Mouse (Mus musculus): ENCODE data around the gene Fam78b. TPM values are rescaled to one million over a fixed set of nuclear protein-coding genes. Genes with fewer than 3 reads are reported as not detected.

The Fam78b gene
- polyA plus RNA-seq, 1 experiment from 2014 or later, result 5.1 TPM

GRCm38 (mm10) chr1:167022001-167022424 is 20.8 kb downstream of the Fam78b start:
- H3K27ac ChIP-seq (ENCODE audit: low read depth, low read length), result no peak overlapping the region; the same call in 1 of the 2 replicates
- H3K36me3 ChIP-seq (ENCODE audit: control insufficient read depth, insufficient read depth, low read length), result no peaks in the 10 kb centered on the region; the same call in 1 of the 2 replicates
- peak; percentile 15; the same call in 1 of the 2 replicates for ATAC-seq
- H3K9me3 ChIP-seq (ENCODE audit: control insufficient read depth, low read length), result no peaks in the 10 kb centered on the region
- no peak overlapping the region for H3K4me3 ChIP-seq (ENCODE audit: low read length)
- H3K9ac ChIP-seq (ENCODE audit: low read depth, low read length), result no peak overlapping the region
- 37% methylated on average over 9 of the region's 9 CpGs for WGBS
- H3K27me3 ChIP-seq (replicated peaks; ENCODE audit: control insufficient read depth, insufficient read depth, low read length), result no peaks in the 10 kb centered on the region
- peaks cover 3% of the 10 kb centered on the region; the same call in 1 of the 2 replicates for H3K4me1 ChIP-seq (ENCODE audit: control insufficient read depth, insufficient read depth, low read depth, low read length)
- peak overlapping the region; percentile 10; the same call in 1 of the 2 replicates for H3K4me2 ChIP-seq (ENCODE audit: low read length)

DNA sequence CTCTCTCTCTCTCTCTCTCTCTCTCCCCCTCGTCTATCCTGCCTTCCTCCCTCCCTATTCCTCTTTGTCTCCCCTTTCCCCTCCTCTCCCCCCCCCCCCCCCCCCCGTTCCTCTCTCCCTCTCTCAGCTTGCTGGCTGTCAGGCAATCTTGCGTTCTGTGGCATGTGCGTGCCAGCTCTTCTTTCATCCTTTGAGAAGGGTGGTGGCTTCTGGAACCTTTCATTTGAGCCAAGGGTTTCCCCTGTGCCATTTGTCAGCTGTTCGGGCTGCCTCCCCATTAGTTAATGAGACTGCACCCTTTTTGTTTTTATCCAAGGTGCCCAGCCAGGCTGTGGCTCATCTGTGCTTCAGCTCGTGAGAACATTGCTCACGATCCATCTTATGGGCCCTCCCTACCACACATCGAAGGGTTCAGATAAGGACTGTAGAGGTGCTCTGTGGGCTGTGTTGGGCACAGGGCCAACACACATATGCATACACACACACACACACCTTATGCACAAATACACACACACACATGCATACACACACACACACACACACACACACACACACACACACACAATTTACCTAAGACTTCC is 21.4 kb downstream of the Fam78b start:
- peak; percentile 49; the same call in 1 of the 2 replicates for ATAC-seq
- H3K9ac ChIP-seq (ENCODE audit: low read depth, low read length), result no peak overlapping the region
- H3K9me3 ChIP-seq (ENCODE audit: control insufficient read depth, low read length), result peaks cover 5% of the 10 kb centered on the region; the same call in 1 of the 2 replicates
- no peaks in the 10 kb centered on the region for H3K27me3 ChIP-seq (replicated peaks; ENCODE audit: control insufficient read depth, insufficient read depth, low read length)
- WGBS, result 34% methylated on average over 8 of the region's 8 CpGs
- peaks cover 3% of the 10 kb centered on the region; the same call in 1 of the 2 replicates for H3K4me1 ChIP-seq (ENCODE audit: control insufficient read depth, insufficient read depth, low read depth, low read length)
- no peak overlapping the region for H3K27ac ChIP-seq (ENCODE audit: low read depth, low read length)
- no peaks in the 10 kb centered on the region; the same call in 1 of the 2 replicates for H3K36me3 ChIP-seq (ENCODE audit: control insufficient read depth, insufficient read depth, low read length)
- no peak overlapping the region for H3K4me2 ChIP-seq (ENCODE audit: low read length)
- no peak overlapping the region for H3K4me3 ChIP-seq (ENCODE audit: low read length)

DNA sequence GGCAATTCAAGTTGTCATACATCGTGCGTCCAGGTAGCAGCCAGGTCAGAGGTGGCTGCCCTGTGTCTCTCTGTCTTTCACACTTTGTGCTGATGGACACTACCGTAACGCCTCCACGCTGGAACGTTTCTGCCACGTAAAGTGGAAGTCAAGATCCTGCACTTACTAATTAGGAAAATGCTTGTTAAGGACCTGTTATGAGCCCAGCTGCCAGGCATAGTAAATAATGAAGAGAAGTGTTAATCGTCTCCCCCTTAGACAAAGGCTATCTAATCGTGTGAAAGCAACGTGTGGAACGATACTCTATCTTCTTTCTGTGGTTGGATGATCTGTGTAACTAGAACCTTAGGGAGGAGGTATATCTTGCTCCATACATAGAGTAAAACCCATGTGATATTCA is 22.6 kb downstream of the Fam78b start:
- H3K9ac ChIP-seq (ENCODE audit: low read depth, low read length), result no peak overlapping the region
- H3K4me1 ChIP-seq (ENCODE audit: control insufficient read depth, insufficient read depth, low read depth, low read length), result peaks cover 3% of the 10 kb centered on the region; the same call in 1 of the 2 replicates
- H3K9me3 ChIP-seq (ENCODE audit: control insufficient read depth, low read length), result peaks cover 6% of the 10 kb centered on the region; the same call in 1 of the 2 replicates
- WGBS, result 80% methylated on average over 11 of the region's 11 CpGs
- no peak overlapping the region for H3K27ac ChIP-seq (ENCODE audit: low read depth, low read length)
- H3K27me3 ChIP-seq (replicated peaks; ENCODE audit: control insufficient read depth, insufficient read depth, low read length), result no peaks in the 10 kb centered on the region
- no peak overlapping the region for H3K4me2 ChIP-seq (ENCODE audit: low read length)
- no peaks in the 10 kb centered on the region for H3K36me3 ChIP-seq (ENCODE audit: control insufficient read depth, insufficient read depth, low read length)
- H3K4me3 ChIP-seq (ENCODE audit: low read length), result no peak overlapping the region
- no peak for ATAC-seq

- WGBS, result 66% methylated on average over 4 of the region's 4 CpGs
- no peak overlapping the region for H3K4me2 ChIP-seq (ENCODE audit: low read length)
- H3K27me3 ChIP-seq (replicated peaks; ENCODE audit: control insufficient read depth, insufficient read depth, low read length), result no peaks in the 10 kb centered on the region
- peaks cover 6% of the 10 kb centered on the region; the same call in 1 of the 2 replicates for H3K9me3 ChIP-seq (ENCODE audit: control insufficient read depth, low read length)
- H3K4me1 ChIP-seq (ENCODE audit: control insufficient read depth, insufficient read depth, low read depth, low read length), result peaks cover 3% of the 10 kb centered on the region; the same call in 1 of the 2 replicates
- no peak overlapping the region for H3K27ac ChIP-seq (ENCODE audit: low read depth, low read length)
- no peak overlapping the region for H3K4me3 ChIP-seq (ENCODE audit: low read length)
- no peak overlapping the region for H3K9ac ChIP-seq (ENCODE audit: low read depth, low read length)
- no peak for ATAC-seq
- no peaks in the 10 kb centered on the region for H3K36me3 ChIP-seq (ENCODE audit: control insufficient read depth, insufficient read depth, low read length)
Measured at GRCm38 (mm10) chr1:167024961-167025360, 23.7 kb downstream of the Fam78b start.

- Histone ChIP-seq H3K4me1 (ENCODE audit: control insufficient read depth, insufficient read depth, low read depth, low read length) (peaks cover 3% of the 10 kb centered on the region; the same call in 1 of the 2 replicates), H3K9me3 (ENCODE audit: control insufficient read depth, low read length) (peaks cover 6% of the 10 kb centered on the region; the same call in 1 of the 2 replicates), H3K27ac (ENCODE audit: low read depth, low read length) (no peak overlapping the region), H3K36me3 (ENCODE audit: control insufficient read depth, insufficient read depth, low read length) (no peaks in the 10 kb centered on the region), H3K27me3 (replicated peaks; ENCODE audit: control insufficient read depth, insufficient read depth, low read length) (no peaks in the 10 kb centered on the region), H3K4me2 (ENCODE audit: low read length) (no peak overlapping the region), H3K4me3 (ENCODE audit: low read length) (no peak overlapping the region), H3K9ac (ENCODE audit: low read depth, low read length) (no peak overlapping the region)
- 28% methylated on average over 13 of the region's 13 CpGs for WGBS
- ATAC-seq, result peak; percentile 78
Measured at GRCm38 (mm10) chr1:167032046-167032648, 30.9 kb downstream of the Fam78b start.

GRCm38 (mm10) chr1:167034435-167034834 is 33.2 kb downstream of the Fam78b start:
- Histone ChIP-seq H3K9ac (ENCODE audit: low read depth, low read length) (no peak overlapping the region), H3K27ac (ENCODE audit: low read depth, low read length) (no peak overlapping the region), H3K36me3 (ENCODE audit: control insufficient read depth, insufficient read depth, low read length) (no peaks in the 10 kb centered on the region), H3K4me1 (ENCODE audit: control insufficient read depth, insufficient read depth, low read depth, low read length) (peaks cover 3% of the 10 kb centered on the region), H3K4me3 (ENCODE audit: low read length) (no peak overlapping the region), H3K27me3 (replicated peaks; ENCODE audit: control insufficient read depth, insufficient read depth, low read length) (no peaks in the 10 kb centered on the region), H3K9me3 (ENCODE audit: control insufficient read depth, low read length) (no peaks in the 10 kb centered on the region), H3K4me2 (ENCODE audit: low read length) (no peak overlapping the region)
- 79% methylated on average over 1 of the region's 1 CpGs for WGBS
- no peak for ATAC-seq

GRCm38 (mm10) chr1:167042558-167042957 is 41.3 kb downstream of the Fam78b start:
- H3K9ac ChIP-seq (ENCODE audit: low read depth, low read length), result no peak overlapping the region
- no peaks in the 10 kb centered on the region for H3K9me3 ChIP-seq (ENCODE audit: control insufficient read depth, low read length)
- peaks cover 9% of the 10 kb centered on the region for H3K4me1 ChIP-seq (ENCODE audit: control insufficient read depth, insufficient read depth, low read depth, low read length)
- no peak for ATAC-seq
- no peaks in the 10 kb centered on the region for H3K27me3 ChIP-seq (replicated peaks; ENCODE audit: control insufficient read depth, insufficient read depth, low read length)
- 85% methylated on average over 6 of the region's 6 CpGs for WGBS
- H3K27ac ChIP-seq (ENCODE audit: low read depth, low read length), result no peak overlapping the region
- H3K36me3 ChIP-seq (ENCODE audit: control insufficient read depth, insufficient read depth, low read length), result no peaks in the 10 kb centered on the region
- H3K4me2 ChIP-seq (ENCODE audit: low read length), result no peak overlapping the region
- no peak overlapping the region for H3K4me3 ChIP-seq (ENCODE audit: low read length)

DNA sequence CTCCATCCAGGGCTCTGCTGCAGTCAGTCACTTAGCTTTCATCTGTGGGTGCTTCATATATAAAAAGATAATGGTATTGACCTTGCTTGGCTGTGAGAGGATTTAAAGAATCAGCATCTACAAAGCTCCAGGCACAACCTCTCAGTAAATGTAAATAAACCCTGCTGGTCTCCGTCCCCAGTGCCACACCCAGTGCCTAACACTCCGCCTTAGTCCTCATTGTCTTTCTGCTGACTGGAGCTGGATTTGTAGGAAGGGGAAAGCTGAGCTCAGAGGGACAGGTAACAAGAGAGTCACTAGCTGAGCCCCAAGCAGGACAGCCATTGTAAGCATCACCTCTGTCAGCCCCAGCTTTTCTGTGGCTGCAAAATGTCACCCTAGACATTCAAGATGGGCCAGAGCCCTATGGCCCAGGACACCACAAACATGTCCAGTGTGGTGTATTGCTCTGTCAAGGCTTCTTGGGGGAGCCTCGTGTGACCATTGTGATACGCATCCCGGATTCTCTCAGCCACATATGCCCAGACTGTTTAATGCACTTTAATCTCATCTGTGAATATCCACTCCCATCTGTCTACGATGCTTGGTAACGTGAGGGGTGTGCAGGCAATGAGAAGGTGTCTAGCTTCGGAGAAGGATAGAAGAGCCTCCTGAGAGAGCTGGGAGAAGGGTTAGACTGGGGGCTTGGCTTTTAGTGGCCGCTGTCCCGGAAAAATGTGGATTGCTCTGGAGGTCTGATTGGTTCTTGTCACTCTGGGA is 45.1 kb downstream of the Fam78b start:
- no peaks in the 10 kb centered on the region for H3K36me3 ChIP-seq (ENCODE audit: control insufficient read depth, insufficient read depth, low read length)
- no peak overlapping the region for H3K4me2 ChIP-seq (ENCODE audit: low read length)
- no peaks in the 10 kb centered on the region for H3K9me3 ChIP-seq (ENCODE audit: control insufficient read depth, low read length)
- no peak overlapping the region for H3K4me3 ChIP-seq (ENCODE audit: low read length)
- no peaks in the 10 kb centered on the region for H3K27me3 ChIP-seq (replicated peaks; ENCODE audit: control insufficient read depth, insufficient read depth, low read length)
- ATAC-seq, result peak; percentile 40
- H3K4me1 ChIP-seq (ENCODE audit: control insufficient read depth, insufficient read depth, low read depth, low read length), result peaks cover 9% of the 10 kb centered on the region
- 48% methylated on average over 10 of the region's 10 CpGs for WGBS
- no peak overlapping the region; the same call in 1 of the 2 replicates for H3K9ac ChIP-seq (ENCODE audit: low read depth, low read length)
- no peak overlapping the region for H3K27ac ChIP-seq (ENCODE audit: low read depth, low read length)

GRCm38 (mm10) chr1:167050859-167051258 is 49.6 kb downstream of the Fam78b start:
- Histone ChIP-seq H3K4me3 (ENCODE audit: low read length) (no peak overlapping the region), H3K4me2 (ENCODE audit: low read length) (no peak overlapping the region), H3K27ac (ENCODE audit: low read depth, low read length) (no peak overlapping the region), H3K36me3 (ENCODE audit: control insufficient read depth, insufficient read depth, low read length) (no peaks in the 10 kb centered on the region), H3K9ac (ENCODE audit: low read depth, low read length) (no peak overlapping the region), H3K4me1 (ENCODE audit: control insufficient read depth, insufficient read depth, low read depth, low read length) (peaks cover 7% of the 10 kb centered on the region), H3K27me3 (replicated peaks; ENCODE audit: control insufficient read depth, insufficient read depth, low read length) (no peaks in the 10 kb centered on the region), H3K9me3 (ENCODE audit: control insufficient read depth, low read length) (no peaks in the 10 kb centered on the region)
- ATAC-seq, result no peak
- WGBS, result 91% methylated on average over 3 of the region's 3 CpGs
